Mouse (Mus musculus) A20 (cell line): Measurements from ENCODE around the gene Lta.

Experiments used
- DNase-seq: peaks from one replicate; pipeline ENCODE4 v3.0.0-alpha.2; 2011; ENCODE audit warnings: low read depth, low spot score

Gene Lta

GRCm38 (mm10) chr17:35204494-35205379 lies at the start of gene Lta:
Gene Lta, minus strand, starts transcription at chr17:35205351.
- DNase-seq = peak; percentile 92

DNA sequence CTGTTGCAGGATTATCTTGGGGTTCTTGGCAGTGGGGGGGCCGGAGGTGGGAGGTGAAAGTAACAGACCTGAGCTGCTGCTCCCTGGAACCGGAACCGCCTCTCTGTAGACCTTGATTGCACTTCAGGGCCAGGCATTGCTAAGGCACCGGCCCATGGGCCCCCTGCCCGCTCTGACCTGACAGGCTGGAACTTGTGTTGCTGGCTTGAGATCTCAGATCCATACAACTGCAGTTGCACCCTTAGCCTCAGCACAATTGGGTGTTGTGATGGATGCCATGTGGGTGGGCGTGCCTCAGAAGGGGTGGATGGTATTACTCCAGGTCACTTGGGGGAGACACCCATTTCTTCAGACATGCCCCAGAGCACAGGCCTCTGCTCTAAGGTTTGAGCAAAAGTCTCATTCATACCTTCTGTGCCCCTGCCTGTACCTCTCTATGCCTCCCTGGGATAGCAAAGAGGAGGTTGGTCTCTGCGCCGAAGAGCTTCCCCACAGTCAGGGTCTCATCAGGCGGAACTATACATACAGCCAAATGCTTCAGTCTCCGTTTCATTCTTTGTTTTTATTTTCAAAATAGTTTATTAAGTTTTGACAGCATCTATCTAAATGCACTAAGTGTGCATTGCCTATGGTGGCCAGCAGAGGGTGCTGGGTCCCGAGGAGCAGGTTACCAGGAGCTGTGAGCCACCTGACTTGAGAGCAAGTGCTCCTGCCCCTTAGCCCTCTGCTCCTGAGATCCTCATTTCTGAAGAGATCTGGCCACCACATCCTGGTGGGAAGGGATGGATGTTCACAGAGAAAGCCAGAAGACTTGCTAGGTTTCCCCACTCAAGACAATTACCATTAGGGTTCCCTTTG lies 49.3 kb upstream of the Lta start:
- DNase-seq = peak; percentile 85

GRCm38 (mm10) chr17:35253293-35254093 lies 48.3 kb upstream of the Lta start:
- DNase-seq = no peak

DNA sequence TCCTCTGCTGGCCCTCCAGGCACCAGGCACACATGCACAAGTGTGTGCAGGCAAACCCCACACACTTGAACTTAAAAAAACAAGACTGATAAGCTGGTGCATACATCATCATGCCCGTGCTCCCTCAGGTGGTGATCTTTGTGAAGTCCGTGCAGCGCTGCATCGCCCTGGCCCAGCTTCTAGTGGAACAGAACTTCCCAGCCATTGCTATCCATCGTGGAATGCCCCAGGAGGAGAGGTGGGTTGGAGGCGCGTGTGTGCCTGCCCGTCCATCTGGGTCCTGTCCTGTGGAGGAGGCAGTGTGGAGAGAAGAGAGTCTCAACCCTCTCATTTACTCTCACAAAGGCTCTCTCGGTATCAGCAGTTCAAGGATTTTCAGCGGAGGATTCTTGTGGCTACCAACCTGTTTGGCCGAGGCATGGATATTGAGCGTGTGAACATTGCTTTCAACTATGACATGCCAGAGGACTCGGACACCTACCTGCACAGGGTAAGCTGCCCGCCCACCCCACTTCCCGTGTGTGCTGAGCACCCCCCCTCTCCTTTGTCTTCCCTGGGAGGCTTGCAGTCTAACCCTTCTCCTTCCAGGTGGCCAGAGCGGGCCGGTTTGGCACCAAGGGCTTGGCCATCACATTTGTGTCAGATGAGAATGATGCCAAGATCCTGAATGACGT lies 47.6 kb upstream of the Lta start:
- DNase-seq = no peak

- no peak for DNase-seq
Observed at GRCm38 (mm10) chr17:35251981-35252380, 46.8 kb upstream of the Lta start.

DNA sequence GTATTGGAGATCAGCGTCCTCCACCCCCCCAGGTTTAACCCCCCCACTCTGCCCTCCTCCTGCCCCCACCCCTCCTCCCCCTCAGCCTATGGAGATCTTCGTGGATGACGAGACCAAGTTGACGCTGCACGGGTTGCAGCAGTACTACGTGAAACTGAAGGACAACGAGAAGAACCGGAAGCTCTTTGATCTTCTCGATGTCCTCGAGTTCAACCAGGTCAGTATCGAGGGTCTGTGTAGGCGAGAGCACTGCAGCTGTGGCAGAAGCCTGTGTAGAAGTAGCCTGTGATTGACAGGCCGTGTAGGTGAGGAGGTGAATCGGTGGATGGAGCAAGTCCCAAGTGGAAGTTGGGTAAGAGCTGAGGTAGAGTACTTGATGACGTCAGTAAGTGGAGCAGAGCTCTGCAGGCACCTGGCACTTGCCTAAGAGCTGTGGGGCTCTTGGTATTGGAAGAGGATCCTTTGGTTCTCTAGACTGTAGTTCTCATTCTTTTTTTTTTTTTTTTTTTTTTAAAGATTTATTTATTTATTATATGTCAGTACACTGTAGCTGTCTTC lies 46.1 kb upstream of the Lta start:
- DNase-seq = peak; percentile 17

- peak; percentile 6 for DNase-seq
Observed at GRCm38 (mm10) chr17:35250348-35251120, 45.4 kb upstream of the Lta start.

- DNase-seq = no peak
Observed at GRCm38 (mm10) chr17:35249451-35250197, 44.5 kb upstream of the Lta start.

DNA sequence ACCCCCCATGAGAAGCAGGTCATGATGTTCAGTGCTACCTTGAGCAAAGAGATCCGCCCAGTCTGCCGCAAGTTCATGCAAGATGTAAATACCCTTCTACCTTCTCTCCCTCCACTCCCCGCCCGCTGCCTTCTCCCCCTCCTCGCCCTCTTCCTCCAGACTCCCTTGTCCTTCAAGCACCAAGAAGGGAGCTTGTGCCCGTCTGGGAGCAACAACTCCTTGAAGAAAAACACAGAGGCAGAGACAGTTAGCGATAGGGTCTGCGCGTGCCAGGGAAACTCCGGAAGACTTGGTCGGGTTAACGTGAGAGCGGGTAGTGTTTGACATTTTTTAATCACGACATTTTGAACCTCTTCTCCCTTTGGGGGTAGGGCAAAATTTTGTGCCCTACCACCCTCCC lies 43.8 kb upstream of the Lta start:
- DNase-seq = no peak

- no peak for DNase-seq
Observed at GRCm38 (mm10) chr17:35247144-35247543, 42.0 kb upstream of the Lta start.

DNA sequence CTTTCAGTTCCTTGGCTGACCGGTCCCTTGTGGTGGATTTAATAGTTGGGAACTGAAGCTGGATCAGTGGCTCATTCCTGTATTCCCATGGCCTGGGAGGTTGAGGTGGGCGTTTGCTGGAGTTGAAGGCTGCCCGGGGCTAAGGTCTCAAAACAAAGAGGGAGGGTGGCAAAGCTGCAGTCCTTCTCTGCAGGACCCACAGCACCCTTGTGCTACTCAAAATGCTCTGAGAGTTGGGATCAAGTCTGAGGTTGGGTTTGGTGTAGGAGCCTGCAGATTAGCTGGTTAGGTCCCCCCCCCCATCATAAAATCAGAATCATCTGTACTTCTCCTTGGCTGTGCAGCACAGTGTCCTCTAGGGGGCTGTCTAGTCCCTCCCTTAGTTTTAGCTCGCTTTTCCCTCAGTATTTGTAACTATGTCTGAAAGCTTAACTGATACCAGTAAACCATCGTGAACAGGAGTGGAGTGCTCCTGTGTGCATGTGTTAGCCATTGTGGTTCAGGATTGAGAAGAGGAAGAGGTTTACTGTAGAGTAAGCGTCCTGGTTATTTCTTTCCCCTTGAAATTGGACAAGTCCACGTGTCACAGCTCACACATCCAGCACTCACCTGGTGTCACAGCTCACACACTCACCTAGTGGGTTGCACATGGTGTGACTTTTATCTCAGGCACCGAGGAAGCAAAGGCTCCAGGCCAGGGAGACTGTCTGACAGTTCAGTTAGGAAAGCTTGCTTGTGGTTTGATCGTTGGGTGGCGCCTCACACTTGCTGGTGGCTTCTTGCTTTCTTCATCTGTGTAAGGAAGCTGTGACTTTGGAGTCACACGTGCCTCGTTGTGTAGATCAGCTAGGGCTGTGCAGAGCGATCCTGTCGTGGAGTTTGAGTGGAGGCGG lies 40.8 kb upstream of the Lta start:
- DNase-seq = peak; percentile 43

DNA sequence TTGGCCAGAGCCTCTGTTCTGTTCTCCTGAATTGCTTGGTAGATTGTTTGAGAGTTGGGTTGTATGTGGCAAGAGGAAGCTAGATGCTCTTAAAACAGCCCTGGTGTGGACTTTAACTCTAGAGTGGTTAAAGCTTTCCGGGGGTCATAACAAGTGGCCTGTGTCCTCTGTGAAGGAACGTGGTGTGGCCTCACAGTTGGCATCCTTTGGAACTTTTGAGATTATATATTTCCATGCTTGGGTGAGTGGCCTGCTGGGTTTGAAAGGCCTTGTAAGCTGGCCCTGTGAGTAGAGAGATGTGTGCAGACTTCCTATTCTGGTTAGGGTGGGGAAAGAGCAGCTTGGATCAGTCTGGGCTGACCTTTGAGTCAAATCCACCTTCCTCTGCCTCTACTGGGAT lies 39.8 kb upstream of the Lta start:
- no peak for DNase-seq

DNA sequence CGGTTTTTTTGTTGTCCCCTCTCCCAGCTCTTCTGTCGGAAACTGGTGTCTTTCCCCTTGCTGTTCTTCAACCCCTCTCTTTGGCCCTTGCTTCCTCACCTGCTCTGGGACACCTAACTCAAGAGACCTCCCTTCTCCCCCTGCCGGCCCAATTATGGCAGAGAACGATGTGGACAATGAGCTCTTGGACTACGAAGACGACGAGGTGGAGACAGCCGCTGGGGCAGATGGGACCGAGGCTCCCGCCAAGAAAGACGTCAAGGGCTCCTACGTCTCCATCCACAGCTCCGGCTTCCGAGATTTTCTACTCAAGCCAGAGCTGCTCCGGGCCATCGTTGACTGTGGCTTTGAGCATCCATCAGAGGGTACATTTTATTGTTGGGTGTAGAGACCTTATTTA lies 37.9 kb upstream of the Lta start:
- no peak for DNase-seq

GRCm38 (mm10) chr17:35242015-35242941 lies 37.1 kb upstream of the Lta start:
- peak; percentile 71 for DNase-seq

DNA sequence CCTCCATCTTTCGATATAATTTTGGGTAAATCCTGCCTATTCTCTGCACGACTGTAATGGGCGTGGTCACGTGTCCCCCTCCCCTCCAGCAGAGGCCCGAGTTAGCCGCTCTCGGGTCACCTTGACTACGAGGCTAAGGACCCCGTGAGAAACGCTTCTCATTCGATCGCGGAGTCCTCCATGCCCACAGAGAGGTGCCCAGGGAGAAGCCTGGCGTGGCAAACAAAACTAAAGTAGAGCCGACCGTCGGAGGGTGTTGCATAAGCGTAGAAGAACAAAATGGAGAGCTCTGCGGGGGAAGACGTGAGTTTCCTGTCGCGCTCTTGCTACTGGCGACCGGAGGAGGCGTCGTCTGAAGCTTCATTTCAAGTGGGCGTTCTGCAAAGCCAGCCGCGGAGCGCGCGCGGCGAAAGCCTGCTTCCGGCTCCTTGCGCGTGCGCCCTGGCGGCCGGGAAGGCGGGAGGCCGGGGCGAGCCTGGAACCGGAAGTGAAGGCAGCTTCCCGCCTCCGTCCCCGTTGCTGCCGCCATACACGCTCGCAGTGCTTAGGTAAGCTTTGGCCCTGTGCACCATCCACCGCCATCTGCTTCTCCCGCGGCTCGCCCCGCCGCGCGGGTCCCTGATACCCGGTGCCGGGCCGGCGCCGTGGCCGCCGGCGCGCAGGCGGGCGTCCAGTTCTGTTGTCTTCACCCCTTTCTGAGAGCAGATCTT lies 36.3 kb upstream of the Lta start, which contains the start of gene Ddx39b:
Gene Ddx39b, plus strand, starts transcription at position 442 of the 710 bp plus-strand sequence.
- peak; percentile 98 for DNase-seq
